Mouse (Mus musculus): ENCODE measurements around the gene Hnrnph3. TPM values are rescaled to one million over a fixed set of nuclear protein-coding genes. Genes with fewer than 3 reads are reported as not detected.

The Hnrnph3 gene
- total RNA-seq, 2 experiments from 2014 or later = 64.9 to 75.4 TPM

DNA sequence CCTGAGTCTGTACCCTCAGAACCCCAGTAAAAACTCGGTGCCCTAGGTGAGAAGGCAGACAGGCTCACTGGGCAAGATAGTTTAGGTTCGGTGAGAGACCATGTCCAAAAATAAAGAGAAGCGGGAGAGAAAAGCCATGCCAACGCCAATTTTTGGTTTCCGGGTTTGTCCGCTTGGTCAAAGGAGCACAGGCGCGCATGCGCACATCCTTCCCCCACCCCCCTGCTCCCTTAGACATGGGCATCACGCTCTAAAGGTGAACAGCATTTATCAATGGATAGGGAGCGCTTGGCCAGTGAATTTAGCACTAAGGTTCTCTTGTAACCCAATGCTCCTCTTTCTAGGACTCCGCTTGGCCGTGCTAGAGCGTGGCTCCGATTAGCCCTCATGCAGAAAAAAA is 33.4 kb downstream of the Hnrnph3 start:
- no peak for DNase-seq (ENCODE audit: low spot score in 2 of 2)

DNA sequence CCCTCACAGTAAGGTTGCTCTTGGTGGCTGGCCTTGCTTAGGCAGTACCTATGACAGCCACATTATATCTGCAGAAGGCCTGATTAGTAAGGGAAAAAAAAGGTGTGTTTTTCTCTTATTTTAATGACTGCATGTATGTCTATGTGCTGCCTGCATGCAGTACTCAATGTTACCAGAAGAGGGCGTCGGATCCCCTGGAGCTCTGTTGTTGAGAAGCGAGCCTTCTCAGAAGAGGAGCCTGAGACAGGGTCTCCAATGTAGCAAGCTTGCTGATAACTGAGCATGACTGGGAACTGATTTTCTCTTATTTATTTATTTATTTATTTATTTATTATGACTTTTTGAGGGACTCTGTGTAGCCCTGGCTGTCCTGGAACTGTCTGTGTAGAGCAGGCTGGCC is 36.7 kb downstream of the Hnrnph3 start:
- no peak for DNase-seq (ENCODE audit: low spot score in 2 of 2)

GRCm38 (mm10) chr10:62984495-62984894 is 39.5 kb downstream of the Hnrnph3 start:
- DNase-seq (ENCODE audit: low spot score in 2 of 2) = no peak

- no peak for DNase-seq (ENCODE audit: low spot score in 2 of 2)
These were observed 39.9 kb downstream of the Hnrnph3 start for GRCm38 (mm10) chr10:62984072-62984471.

DNA sequence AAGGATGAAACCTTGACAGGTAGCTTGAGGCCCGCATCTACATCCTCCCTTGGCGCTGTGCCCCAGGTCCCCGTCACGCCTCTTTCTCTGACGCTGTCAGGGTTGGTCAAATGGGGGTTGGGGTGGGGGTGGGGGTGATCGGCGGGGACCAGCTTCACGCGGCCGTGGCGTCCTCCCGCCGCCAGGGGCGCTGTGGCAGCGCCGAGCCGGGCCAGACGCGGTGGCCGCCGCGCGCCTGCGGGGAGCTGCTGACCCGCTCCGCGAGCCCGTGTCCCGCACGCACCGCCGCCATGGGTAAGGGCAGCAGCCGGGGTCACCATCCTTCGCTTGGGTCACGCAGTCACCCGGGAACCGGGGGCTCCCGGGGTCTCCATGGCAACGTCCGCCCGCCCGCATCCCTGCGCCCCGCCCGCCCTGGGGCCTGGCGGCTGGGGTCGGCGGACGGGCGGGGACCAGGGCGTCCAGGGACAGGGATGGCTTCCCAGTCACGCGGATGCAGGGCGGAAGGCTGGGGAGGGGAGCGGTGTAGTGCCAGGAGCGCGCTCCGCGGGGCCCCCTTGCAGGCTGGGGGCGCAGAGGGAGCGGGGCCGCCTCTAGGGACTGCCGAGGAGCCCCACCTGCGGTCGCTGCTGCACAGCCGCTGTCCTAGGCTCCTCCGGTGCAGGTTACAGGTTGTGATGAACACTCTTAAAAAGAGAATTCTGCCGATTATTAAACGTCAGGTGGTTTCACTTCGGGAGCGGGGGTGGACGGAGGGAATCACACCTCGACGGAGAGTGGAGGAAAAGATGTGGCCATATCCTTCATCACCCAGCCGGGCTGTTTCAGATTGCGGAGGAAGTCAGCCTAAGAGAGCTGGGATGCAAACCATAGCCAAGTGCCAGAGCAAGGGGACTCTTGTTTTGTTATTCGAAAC is 43.7 kb downstream of the Hnrnph3 start, which contains the start of gene Rufy2:
Gene Rufy2 (plus strand): TSS at position 185 of the 916 bp plus-strand sequence.
- DNase-seq (ENCODE audit: low spot score in 2 of 2) = peak; percentile 53 to 74

DNA sequence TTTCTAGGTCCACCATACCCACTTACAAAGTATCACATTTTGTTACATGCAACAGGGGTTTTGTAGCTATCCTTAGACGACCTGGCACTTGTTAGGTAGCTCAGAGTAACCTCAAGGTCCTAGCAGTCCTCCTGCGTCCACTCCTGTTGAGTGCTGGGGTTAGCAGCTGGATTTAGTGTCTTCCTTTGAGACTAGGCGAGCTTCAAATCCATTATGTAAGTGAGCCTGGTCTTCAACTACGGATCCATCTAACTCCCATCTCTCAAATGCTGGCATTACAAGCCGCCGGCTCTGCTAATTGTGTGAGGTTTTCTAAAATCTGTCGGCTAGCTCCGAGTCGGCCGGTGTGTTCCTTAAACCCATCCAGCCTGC is 44.4 kb downstream of the Hnrnph3 start:
- no peak for DNase-seq (ENCODE audit: low spot score in 2 of 2)

DNA sequence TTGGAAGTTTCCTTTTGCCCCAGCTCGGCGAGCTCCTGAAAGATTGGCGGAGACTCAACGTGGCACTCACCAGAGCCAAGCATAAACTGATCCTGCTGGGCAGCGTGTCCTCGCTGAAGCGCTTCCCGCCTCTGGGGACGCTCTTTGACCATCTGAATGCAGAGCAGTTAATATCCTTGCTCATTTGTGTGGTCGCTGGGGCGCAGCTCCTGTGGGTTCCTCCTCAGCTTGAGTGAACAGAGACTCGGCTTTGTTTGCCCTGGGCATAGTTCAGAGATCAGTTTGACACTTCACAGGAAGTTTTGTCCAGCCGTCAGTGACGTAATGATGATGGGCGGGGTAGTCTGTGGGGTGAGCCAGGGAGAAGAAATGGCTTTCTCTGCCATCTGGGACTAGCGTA is 52.2 kb downstream of the Hnrnph3 start:
- no peak for DNase-seq (ENCODE audit: low spot score in 2 of 2)

GRCm38 (mm10) chr10:62966291-62966690 is 57.7 kb downstream of the Hnrnph3 start:
- DNase-seq (ENCODE audit: low spot score in 2 of 2) = no peak

DNA sequence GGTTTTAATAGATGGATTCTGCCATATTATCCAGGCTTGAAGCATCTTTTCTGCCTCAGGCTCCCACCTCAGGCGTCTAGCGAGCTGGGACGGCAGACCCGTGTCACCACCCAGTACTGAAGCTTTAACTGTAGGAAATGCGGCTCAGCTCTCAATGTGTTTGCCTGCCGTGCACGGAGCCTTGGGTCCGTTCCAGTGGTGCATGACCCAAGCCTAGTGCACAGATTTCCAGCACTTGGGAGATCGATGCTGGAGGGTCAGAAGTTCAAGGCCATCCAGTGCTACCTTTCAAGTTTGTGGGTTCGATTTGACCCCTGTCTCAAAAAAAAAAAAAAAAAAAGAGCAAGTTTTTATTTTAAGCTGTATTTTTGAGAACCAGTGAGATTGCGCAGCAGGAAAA is 58.2 kb downstream of the Hnrnph3 start:
- DNase-seq (ENCODE audit: low spot score in 2 of 2) = no peak

Other genes starting within 250 kb of the Hnrnph3 start
- gene Ccar1, start 231.9 kb downstream of the Hnrnph3 start, total RNA-seq (2021) = 10 to 100 TPM; 89.8 to 93.2 TPM
- gene Tet1, start 115.2 kb downstream of the Hnrnph3 start, total RNA-seq (2021) = 10 to 100 TPM; 19.1 to 19.6 TPM
- 10 to 100 TPM; 34.3 to 36.6 TPM for gene Slc25a16, start 103.6 kb downstream of the Hnrnph3 start, total RNA-seq (2021)
- gene Dna2, start 77.2 kb downstream of the Hnrnph3 start, total RNA-seq (2021) = 10 to 100 TPM in 1 of 2 experiments, 1 to 10 TPM in 1; 9.5 to 11.8 TPM
- gene Rufy2, start 44.0 kb downstream of the Hnrnph3 start, total RNA-seq (2021) = 10 to 100 TPM; 26.0 to 32.5 TPM
- gene Pbld2, start 98 bp upstream of the Hnrnph3 start, total RNA-seq (2021) = 1 to 10 TPM; 4.9 to 8.0 TPM
- gene Pbld1, start 35.9 kb upstream of the Hnrnph3 start, total RNA-seq (2021) = 1 to 10 TPM; 5.7 to 7.1 TPM
- gene Atoh7, start 75.4 kb upstream of the Hnrnph3 start, total RNA-seq (2021) = not detected
- gene Mypn, start 179.7 kb upstream of the Hnrnph3 start, total RNA-seq (2021) = 1 to 10 TPM; 1.9 to 5.7 TPM
- 10 to 100 TPM; 92.3 to 93.1 TPM for gene Herc4, start 219.6 kb upstream of the Hnrnph3 start, total RNA-seq (2021)

Measured in adrenal gland, postnatal 4 days (tissue).